Mouse (Mus musculus): ENCODE measurements at regions not wholly inside any gene's neighbourhood (a gene's known extent, or its start where the extent isn't known, plus 50 kb on each side); places are given as distances from the start of the nearest gene placed in this dataset.

DNA sequence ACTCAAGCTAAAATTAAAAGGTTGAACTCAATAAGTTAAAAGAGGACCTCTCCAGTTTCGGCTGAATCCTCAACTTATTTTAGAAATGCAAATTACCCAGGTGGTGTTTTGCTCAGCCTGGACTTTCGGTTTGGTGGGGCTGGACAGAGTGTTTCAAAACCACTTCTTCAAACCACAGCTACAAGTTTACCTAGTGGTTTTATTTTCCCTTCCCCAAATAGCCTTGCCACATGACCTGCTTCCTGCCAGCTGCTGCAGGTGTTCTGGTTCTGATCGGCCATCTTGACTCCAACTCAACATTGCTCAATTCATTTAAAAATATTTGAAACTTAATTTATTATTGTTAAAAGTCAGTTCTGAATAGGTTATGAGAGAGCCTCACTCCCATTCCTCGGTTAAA lies 62.0 kb upstream of the Adam6b start:
- no peak for TF ChIP-seq CTCF (IDR thresholded peaks at IDR 0.05; ENCODE audit: low read depth)
- TF ChIP-seq EP300 (IDR thresholded peaks at IDR 0.05; ENCODE audit: low read depth), result peak; percentile 59; the same call in 1 of the 2 replicates

Data from liver, postnatal 0 days (tissue).